Mouse (Mus musculus): ENCODE data around the gene Slc45a3.

Gene Slc45a3

GRCm38 (mm10) chr1:132030574-132030973 is 67.8 kb downstream of the Slc45a3 start:
- peak; percentile 23 to 35 for DNase-seq

GRCm38 (mm10) chr1:132032172-132032571 is 69.4 kb downstream of the Slc45a3 start:
- no peak for DNase-seq
